Mouse (Mus musculus) hindbrain, postnatal 0 days (tissue): ENCODE data around the gene 1700067P10Rik. TPM values are rescaled to one million over a fixed set of nuclear protein-coding genes. Genes with fewer than 3 reads are reported as not detected.

ENCODE experiments used
- ATAC-seq: fragments of 200-750 bp; cut with Nextera tagmentation; 2 replicates; pipeline ENCODE4 v1.8.0; 2017; ENCODE audit warnings: mild to moderate bottlenecking, moderate TSS enrichment, moderate library complexity
- DNase-seq: peaks from one replicate; pipeline ENCODE4 v3.0.0-alpha.2; 2015; ENCODE audit warnings: low spot score
- H3K27ac ChIP-seq: fragments of 300-500 bp; sonication (generic); 2 replicates; pipeline ENCODE4 v1.5.1; 2014; ENCODE audit warnings: mild to moderate bottlenecking
- H3K27me3 ChIP-seq: fragments of 300-500 bp; sonication (generic); 2 replicates; pipeline ENCODE4 v1.6.1; 2014; ENCODE audit warnings: low read length, mixed read lengths; ENCODE audit not compliant: insufficient read depth
- H3K36me3 ChIP-seq: fragments of 300-500 bp; sonication (generic); 2 replicates; pipeline ENCODE4 v1.6.1; 2014; ENCODE audit warnings: low read length, mixed read lengths; ENCODE audit not compliant: insufficient read depth
- H3K4me1 ChIP-seq: fragments of 300-500 bp; sonication (generic); 2 replicates; pipeline ENCODE4 v1.6.1; 2014; ENCODE audit warnings: antibody characterized with exemption, low read length, mixed read lengths; ENCODE audit not compliant: insufficient read depth
- H3K4me2 ChIP-seq: fragments of 300-500 bp; sonication (generic); 2 replicates; pipeline ENCODE4 v1.6.1; 2014; ENCODE audit warnings: low read depth, mild to moderate bottlenecking, low read length, moderate library complexity, mixed read lengths
- H3K4me3 ChIP-seq: fragments of 300-500 bp; sonication (generic); 2 replicates; pipeline ENCODE4 v1.5.1; 2014; ENCODE audit warnings: low read length
- H3K9ac ChIP-seq: fragments of 300-500 bp; sonication (generic); replicated peaks from 2 replicates; pipeline ENCODE4 v1.6.1; 2014; ENCODE audit warnings: mild to moderate bottlenecking, low read length, moderate library complexity, mixed read lengths
- H3K9me3 ChIP-seq: fragments of 300-500 bp; sonication (generic); 2 replicates; pipeline ENCODE4 v1.6.1; 2016; ENCODE audit warnings: low read length, mixed read lengths
- CTCF ChIP-seq: IDR thresholded peaks from 2 replicates; pipeline ENCODE4 v1.5.1; 2016; ENCODE audit warnings: antibody characterized with exemption, control low read depth, low read depth
- WGBS: fragments of 180-500 bp; shearing (Covaris S2); extraction: QIAGEN DNeasy Blood & Tissue Kit; methylation state at CpG from one replicate; pipeline ENCODE4 v1.1.7; 2014; 5-methylcytosine and 5-hydroxymethylcytosine counted together
- polyA plus RNA-seq: library from polyadenylated mRNA; unstranded; fragments of >200 nt; fragmentation: Nextera tagmentation; extraction: Ambion mirVana; gene quantifications from 2 replicates; pipeline ENCODE4 v1.2.1, GENCODE M21; 2015
- total RNA-seq: library from RNA; depleted of rRNA; stranded (reverse); fragments of >200 nt; gene quantifications from 2 replicates; pipeline ENCODE4 v1.2.3, GENCODE M21; 2014

1700067P10Rik gene
- total and polyA plus RNA-seq, 2 experiments from 2014 or later = not detected

DNA sequence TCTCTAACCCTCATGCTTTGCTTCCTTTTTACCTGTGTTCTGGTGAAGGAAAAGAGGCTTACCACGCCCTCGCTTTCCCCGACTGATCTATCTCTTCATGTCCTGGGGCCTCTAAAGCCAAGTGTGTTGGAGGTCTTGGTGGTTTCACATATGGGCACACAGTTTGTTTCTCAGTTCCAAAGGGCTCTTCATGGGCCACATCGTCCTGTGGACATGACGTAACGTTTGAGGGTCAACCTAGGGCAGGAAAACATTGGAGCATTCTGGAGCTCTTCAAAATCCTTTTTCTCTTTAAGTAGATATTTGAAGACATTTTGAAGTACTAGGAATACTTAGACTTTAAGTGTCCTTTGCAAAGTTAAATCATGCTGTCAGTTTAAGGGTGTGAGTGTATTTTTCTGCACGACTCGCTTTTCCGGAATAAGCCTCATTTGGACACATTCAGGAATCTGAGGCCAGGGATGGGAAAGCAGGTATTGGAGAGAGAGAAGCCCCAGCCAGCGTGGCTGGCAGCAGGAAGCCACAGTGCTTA is 22.0 kb upstream of the 1700067P10Rik start:
- WGBS = 69% methylated on average over 10 of the region's 10 CpGs
- H3K4me1 ChIP-seq = 0 out of 2 replicates have a peak, but pooled peaks cover 3% of the 10 kb centered on the region
- H3K27me3 ChIP-seq = no peaks in the 10 kb centered on the region; the same call in 1 of the 2 replicates
- H3K4me2 ChIP-seq = no peak overlapping the region
- DNase-seq (no peak), ATAC-seq (no peak)
- H3K4me3 ChIP-seq = no peak overlapping the region
- no peak overlapping the region for H3K9ac ChIP-seq
- no peak overlapping the region for H3K27ac ChIP-seq
- no peaks in the 10 kb centered on the region for H3K36me3 ChIP-seq
- 0 out of 2 replicates have a peak, but pooled peaks cover 4% of the 10 kb centered on the region for H3K9me3 ChIP-seq
- TF ChIP-seq CTCF = no peak

DNA sequence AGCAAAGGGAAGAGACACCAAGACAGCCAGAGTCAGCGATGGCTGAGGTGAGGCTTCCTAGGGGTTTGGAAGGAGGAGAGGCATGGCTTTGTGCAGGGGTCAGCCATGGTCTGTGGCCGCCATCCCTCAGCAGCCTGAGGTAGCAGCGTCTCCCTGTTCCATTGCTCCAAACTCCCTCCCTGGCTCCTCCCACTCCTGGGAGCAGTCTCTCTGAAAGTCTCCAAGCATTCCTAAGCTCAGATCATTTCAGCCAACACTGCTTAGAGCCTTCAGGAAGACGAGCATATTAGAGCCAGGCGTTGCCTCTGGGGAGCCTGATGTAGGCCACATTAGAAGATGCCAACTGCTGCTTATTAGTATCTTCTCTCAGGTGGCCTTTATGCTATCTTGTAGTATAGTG is 21.4 kb upstream of the 1700067P10Rik start:
- no peaks in the 10 kb centered on the region for H3K36me3 ChIP-seq
- DNase-seq (peak; percentile 28), ATAC-seq (no peak)
- 21% methylated on average over 5 of the region's 5 CpGs for WGBS
- no peaks in the 10 kb centered on the region; the same call in 1 of the 2 replicates for H3K27me3 ChIP-seq
- no peak overlapping the region for H3K9ac ChIP-seq
- 0 out of 2 replicates have a peak, but pooled peaks cover 3% of the 10 kb centered on the region for H3K4me1 ChIP-seq
- TF ChIP-seq CTCF = no peak
- H3K9me3 ChIP-seq = 0 out of 2 replicates have a peak, but pooled peaks cover 4% of the 10 kb centered on the region
- no peak overlapping the region for H3K4me2 ChIP-seq
- no peak overlapping the region for H3K4me3 ChIP-seq
- no peak overlapping the region for H3K27ac ChIP-seq

DNA sequence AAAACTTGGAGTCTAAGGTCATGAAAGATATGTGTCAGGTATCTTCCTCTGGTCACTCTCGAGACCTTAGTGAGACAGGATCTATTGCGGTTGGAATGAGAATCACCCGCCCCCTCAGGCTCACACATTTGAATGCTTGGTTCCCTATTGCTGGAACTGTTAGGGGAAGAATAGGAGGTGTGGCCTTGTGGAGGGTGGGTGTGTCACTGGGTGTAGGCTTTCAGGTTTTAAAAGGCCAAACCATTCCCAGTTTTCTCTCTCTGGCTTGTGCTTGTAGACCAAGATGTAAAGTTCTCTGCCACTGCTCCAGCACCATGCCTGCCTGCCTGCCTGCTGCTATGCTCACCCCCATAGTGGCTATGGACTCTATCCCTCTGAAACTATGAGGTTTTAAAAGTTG is 8.5 kb upstream of the 1700067P10Rik start:
- 54% methylated on average over 3 of the region's 3 CpGs for WGBS
- H3K4me2 ChIP-seq = no peak overlapping the region
- ATAC-seq (no peak), DNase-seq (no peak)
- no peaks in the 10 kb centered on the region for H3K9me3 ChIP-seq
- no peak overlapping the region for H3K9ac ChIP-seq
- no peaks in the 10 kb centered on the region for H3K36me3 ChIP-seq
- no peaks in the 10 kb centered on the region for H3K27me3 ChIP-seq
- no peak overlapping the region for H3K27ac ChIP-seq
- no peaks in the 10 kb centered on the region for H3K4me1 ChIP-seq
- no peak overlapping the region for H3K4me3 ChIP-seq
- no peak for TF ChIP-seq CTCF

DNA sequence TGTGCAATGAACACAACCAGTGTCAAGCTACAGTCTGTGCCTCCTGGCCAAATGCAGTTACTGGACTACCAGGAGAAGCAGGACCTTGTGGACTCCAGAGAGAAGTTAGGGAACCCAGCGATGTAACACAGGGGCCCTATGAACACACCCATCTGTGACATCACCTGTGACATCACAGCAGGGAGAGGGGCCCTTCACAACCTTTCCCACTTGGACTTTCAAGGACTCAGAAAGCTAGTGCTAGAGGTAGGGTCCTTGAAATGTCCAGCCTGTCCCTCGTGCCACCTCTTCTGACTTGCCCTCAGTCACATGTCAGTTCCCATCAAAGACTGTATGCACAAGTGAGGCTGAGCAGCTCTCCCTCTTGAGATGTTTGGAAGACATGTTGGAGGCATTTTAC is 327 bp downstream of the 1700067P10Rik start:
- TF ChIP-seq CTCF = no peak
- no peak; the same call in 1 of the 2 replicates for ATAC-seq
- Histone ChIP-seq H3K4me2 (no peak overlapping the region), H3K4me1 (no peaks in the 10 kb centered on the region; the same call in 1 of the 2 replicates), H3K9ac (no peak overlapping the region), H3K36me3 (no peaks in the 10 kb centered on the region), H3K4me3 (no peak overlapping the region), H3K27me3 (no peaks in the 10 kb centered on the region), H3K27ac (no peak overlapping the region), H3K9me3 (no peaks in the 10 kb centered on the region)
- 91% methylated on average over 2 of the region's 2 CpGs for WGBS
- DNase-seq = no peak

DNA sequence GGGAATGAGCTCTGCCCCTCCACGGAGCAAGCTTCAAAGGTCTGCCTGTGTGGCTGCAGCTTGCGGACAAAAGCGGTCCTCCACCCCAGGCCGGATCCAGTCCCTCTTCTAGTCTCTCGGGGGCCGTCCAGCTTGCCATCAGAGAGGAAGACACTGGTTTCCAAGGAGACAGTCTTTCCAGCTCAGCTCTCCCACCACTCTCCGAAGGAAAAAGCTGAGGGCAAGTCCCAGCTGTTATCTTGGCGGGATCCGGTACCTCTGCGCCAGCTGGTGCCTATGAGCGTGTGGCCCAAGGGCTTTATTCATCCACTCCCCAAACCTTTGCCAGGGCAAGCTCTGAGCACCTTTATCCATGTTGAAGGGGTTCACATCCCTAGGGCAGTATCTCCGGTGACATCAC is 1.2 kb downstream of the 1700067P10Rik start:
- no peaks in the 10 kb centered on the region for H3K9me3 ChIP-seq
- H3K36me3 ChIP-seq = no peaks in the 10 kb centered on the region
- whole genome bisulfite sequencing = 34% methylated on average over 12 of the region's 12 CpGs
- no peak for TF ChIP-seq CTCF
- no peaks in the 10 kb centered on the region; the same call in 1 of the 2 replicates for H3K4me1 ChIP-seq
- ATAC-seq (peak; percentile 66), DNase-seq (peak; percentile 69)
- H3K27ac ChIP-seq = no peak overlapping the region
- no peak overlapping the region for H3K9ac ChIP-seq
- H3K4me3 ChIP-seq = no peak overlapping the region
- H3K27me3 ChIP-seq = 0 out of 2 replicates have a peak, but pooled peaks cover 3% of the 10 kb centered on the region
- H3K4me2 ChIP-seq = no peak overlapping the region

DNA sequence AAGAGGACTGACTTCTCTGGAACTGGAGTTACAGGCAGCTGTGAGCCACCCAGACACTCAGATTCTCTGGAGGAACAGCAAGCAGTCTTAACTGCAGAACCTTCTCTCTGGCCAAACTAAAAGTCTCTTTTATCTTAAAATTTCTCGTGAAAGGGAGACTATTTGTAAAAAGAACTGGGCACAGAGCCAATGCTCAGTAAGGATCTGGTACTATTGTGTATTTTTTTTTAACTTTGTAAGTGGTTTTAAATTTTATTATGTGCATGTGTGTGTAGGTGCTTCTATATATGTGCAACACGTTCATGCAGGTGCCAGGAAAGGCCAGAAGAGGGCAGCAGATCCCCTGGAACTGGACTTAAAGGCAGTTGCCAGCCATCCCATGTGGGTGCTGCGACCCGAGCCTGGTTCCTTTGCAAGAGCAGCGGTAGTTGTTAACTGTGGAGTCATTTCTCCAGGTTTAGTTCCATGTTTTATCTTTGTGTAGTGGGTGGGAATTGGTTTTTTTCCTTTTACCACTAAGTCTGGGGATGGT is 4.2 kb downstream of the 1700067P10Rik start:
- Histone ChIP-seq H3K9ac (no peak overlapping the region), H3K27me3 (peaks cover 25% of the 10 kb centered on the region), H3K36me3 (no peaks in the 10 kb centered on the region), H3K4me1 (peaks cover 7% of the 10 kb centered on the region; the same call in 1 of the 2 replicates), H3K4me2 (no peak overlapping the region), H3K27ac (no peak overlapping the region), H3K9me3 (no peaks in the 10 kb centered on the region), H3K4me3 (no peak overlapping the region)
- DNase-seq = no peak
- WGBS = 76% methylated on average over 5 of the region's 5 CpGs
- peak; percentile 24; the same call in 1 of the 2 replicates for TF ChIP-seq CTCF
- ATAC-seq = no peak
